Mouse (Mus musculus) inflammation-experienced regulatory T-cells, adult 6 months (primary cell): Measurements from ENCODE around the gene Zfp53. TPM values are rescaled to one million over a fixed set of nuclear protein-coding genes. Genes with fewer than 3 reads are reported as not detected.

Experiments used
- ATAC-seq: one replicate; pipeline ENCODE4 v1.8.0; 2017
- polyA plus RNA-seq, 3 experiments: library from polyadenylated mRNA; unstranded; fragments of 100-300 nt; shearing (Covaris generic); gene quantifications; one replicate each; pipeline ENCODE4 v1.2.1; 2017

Zfp53 gene
- polyA plus RNA-seq, 3 experiments from 2014 or later = 32.9 to 41.1 (median 34.1) TPM

- no peak for ATAC-seq
Measured at GRCm38 (mm10) chr17:21526270-21526669, 37.5 kb downstream of the Zfp53 start.

GRCm38 (mm10) chr17:21530645-21531330 lies 42.0 kb downstream of the Zfp53 start:
- ATAC-seq = no peak

- ATAC-seq = no peak
Measured at GRCm38 (mm10) chr17:21531621-21532020, 42.8 kb downstream of the Zfp53 start.

GRCm38 (mm10) chr17:21532101-21532951 lies 43.5 kb downstream of the Zfp53 start:
- peak; percentile 23 for ATAC-seq

DNA sequence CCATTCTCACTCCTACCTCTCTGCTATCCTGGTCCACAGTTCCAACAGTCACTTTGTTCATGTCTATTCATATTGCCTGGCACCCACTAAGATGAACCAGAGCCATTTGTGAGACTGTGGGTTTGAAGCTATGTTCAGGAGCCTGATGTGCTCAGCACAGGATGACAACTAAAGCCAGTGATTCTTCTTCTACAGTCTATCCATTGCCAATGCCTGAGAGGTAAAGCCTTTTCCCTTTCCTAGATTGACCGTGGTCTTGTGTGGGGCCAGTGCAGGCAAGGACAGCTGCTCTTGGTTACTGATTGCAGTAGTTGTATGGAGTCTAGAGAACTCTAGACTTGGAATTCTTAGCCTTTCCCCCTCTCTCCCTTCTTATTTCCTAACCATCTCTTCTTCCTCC lies 45.2 kb downstream of the Zfp53 start:
- no peak for ATAC-seq

DNA sequence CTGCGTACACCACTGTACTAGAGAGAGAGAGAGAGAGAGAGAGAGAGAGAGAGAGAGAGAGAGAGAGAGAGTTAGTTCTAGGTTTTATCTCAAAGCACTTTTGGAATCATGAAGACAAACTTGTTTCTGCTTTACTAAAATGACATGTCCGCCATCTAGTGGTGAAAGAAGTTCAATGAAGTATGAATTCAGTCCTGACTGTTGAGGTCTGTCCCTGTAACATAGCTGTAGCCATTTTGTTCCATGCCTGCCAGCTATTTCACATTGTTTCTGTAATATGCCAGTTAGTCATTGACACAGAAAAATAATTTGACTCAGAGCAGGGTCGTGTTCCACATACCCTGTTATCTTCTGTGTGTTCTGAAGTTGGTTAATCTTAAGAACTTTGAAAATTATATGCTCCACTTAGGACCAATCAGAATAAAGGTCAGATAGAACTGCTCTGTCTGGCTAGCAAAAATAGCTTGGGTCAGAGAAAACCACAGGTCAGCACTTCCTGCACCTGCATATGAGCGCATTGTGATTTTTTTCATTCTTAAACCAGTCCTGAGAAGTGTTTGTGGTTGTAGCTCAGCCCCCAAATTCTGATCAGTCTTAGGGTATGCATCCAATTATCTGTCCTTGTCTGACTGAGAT lies 45.8 kb downstream of the Zfp53 start:
- ATAC-seq = peak; percentile 65

GRCm38 (mm10) chr17:21535096-21536001 lies 46.6 kb downstream of the Zfp53 start, which contains the start of gene Zfp52:
Gene Zfp52 (plus strand): TSS chr17:21535539.
- ATAC-seq = peak; percentile 69

DNA sequence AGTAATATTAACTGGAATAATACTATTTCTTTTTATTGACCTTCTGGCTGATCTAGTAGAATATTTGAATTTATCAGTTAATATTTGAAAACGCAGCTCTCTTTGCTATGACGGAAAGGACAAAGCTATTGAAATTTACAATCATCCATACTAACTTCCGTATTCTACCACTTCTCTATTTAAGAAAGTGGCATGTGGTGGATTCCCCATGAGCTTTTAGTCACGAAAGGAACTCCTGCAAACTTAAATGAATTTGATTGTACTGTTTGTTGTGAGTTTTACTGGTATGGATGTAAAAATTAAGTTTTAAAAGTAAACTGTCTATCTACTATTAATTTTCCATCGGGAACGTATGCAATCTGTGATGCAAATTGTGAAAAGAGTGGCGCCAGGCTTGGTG lies 47.3 kb downstream of the Zfp53 start:
- no peak for ATAC-seq

DNA sequence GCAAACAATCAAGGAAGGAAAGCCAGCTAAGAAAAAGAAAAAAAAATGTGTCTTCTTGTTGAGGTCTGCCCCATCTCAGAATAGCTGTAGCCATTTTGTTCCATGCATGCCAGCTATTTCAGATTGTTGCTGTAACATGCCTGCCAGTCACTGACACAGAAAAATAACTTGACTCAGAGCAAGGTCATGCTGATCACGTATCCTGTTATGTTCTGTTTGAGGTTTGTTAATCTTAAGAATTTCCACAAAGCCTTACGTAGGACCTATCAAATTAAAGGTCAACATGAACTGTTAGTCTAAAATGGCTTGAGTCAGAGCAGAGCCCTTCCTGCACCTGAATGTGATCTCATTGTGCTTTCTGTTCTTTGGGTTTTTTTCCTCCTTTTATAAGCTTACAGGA lies 47.9 kb downstream of the Zfp53 start:
- ATAC-seq = no peak

DNA sequence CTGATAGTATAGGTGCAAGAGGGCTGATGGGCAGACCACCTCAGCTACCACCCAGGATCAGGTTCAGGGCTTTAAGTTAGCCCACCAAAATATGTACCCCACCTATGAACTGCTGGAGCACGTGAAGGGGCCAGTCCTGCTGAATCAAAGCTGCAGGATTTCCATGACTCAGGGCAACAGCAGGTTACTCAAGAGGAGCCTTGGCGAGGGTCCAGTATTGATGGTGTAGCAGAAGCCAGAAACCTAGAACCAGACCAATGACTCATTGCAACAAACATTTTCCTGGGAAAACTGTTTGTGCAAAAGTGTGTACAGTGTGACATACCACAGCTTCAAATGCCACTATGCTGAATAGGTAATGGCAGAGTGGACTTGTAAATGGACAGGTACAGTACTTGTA lies 69.0 kb downstream of the Zfp53 start:
- no peak for ATAC-seq

Other genes starting within 250 kb of the Zfp53 start
- not detected for gene Vmn1r235, start 232.6 kb upstream of the Zfp53 start, polyA plus RNA-seq
- gene Vmn1r236, start 206.1 kb upstream of the Zfp53 start, polyA plus RNA-seq = not detected
- not detected for gene Vmn1r237, start 177.1 kb upstream of the Zfp53 start, polyA plus RNA-seq
- gene Zfp677, start 105.2 kb upstream of the Zfp53 start, polyA plus RNA-seq = 10 to 100 TPM; 20.7 to 24.4 (median 22.2) TPM
- 10 to 100 TPM in 2 of 3 experiments, 1 to 10 TPM in 1; 9.0 to 19.1 (median 12.5) TPM for gene Zfp54, start 65.8 kb upstream of the Zfp53 start, polyA plus RNA-seq
- 10 to 100 TPM; 29.4 to 41.9 (median 36.2) TPM for gene Zfp51, start 38.6 kb upstream of the Zfp53 start, polyA plus RNA-seq
- gene Zfp52, start 46.5 kb downstream of the Zfp53 start, polyA plus RNA-seq = 10 to 100 TPM; 16.1 to 26.4 (median 19.2) TPM
- 1 to 10 TPM; 2.7 to 8.8 (median 4.9) TPM for gene Zfp948, start 78.0 kb downstream of the Zfp53 start, polyA plus RNA-seq
- 10 to 100 TPM; 11.0 to 20.7 (median 14.3) TPM for gene Zfp983, start 161.6 kb downstream of the Zfp53 start, polyA plus RNA-seq
- 10 to 100 TPM; 16.0 to 19.8 (median 16.1) TPM for gene Gm10226, start 202.9 kb downstream of the Zfp53 start, polyA plus RNA-seq
- 1 to 10 TPM; 7.5 to 10.0 (median 9.6) TPM for gene Zfp760, start 218.7 kb downstream of the Zfp53 start, polyA plus RNA-seq
- gene Zfp229, start 241.8 kb downstream of the Zfp53 start, polyA plus RNA-seq = under 1 TPM; 0.12 to 0.86 (median 0.44) TPM